Mouse (Mus musculus): ENCODE results near the gene Nudt22.

The Nudt22 gene

GRCm38 (mm10) chr19:6996006-6996405 is at the start of gene Nudt22, which contains the start of gene Trpt1:
Nudt22 (minus strand) TSS chr19:6996117.
Trpt1 (plus strand) TSS chr19:6996131.
- DNase-seq (ENCODE audit: low spot score): peak; percentile 82

- DNase-seq (ENCODE audit: low spot score): no peak
Observed at GRCm38 (mm10) chr19:7044706-7045105, 48.8 kb upstream of the Nudt22 start.

- DNase-seq (ENCODE audit: low spot score): no peak
Observed at GRCm38 (mm10) chr19:7044279-7044678, 48.4 kb upstream of the Nudt22 start.

GRCm38 (mm10) chr19:7041171-7041570 is 45.3 kb upstream of the Nudt22 start:
- no peak for DNase-seq (ENCODE audit: low spot score)

- no peak for DNase-seq (ENCODE audit: low spot score)
Observed at GRCm38 (mm10) chr19:7040637-7041130, 44.8 kb upstream of the Nudt22 start.

- DNase-seq (ENCODE audit: low spot score): peak; percentile 100
Observed at GRCm38 (mm10) chr19:7039841-7040636, 44.1 kb upstream of the Nudt22 start, which contains the start of gene Stip1. Stip1 (minus strand) TSS chr19:7039967.

- DNase-seq (ENCODE audit: low spot score): no peak
Observed at GRCm38 (mm10) chr19:7039088-7039720, 43.3 kb upstream of the Nudt22 start.

GRCm38 (mm10) chr19:7034006-7034405 is 38.1 kb upstream of the Nudt22 start:
- DNase-seq (ENCODE audit: low spot score): no peak

- no peak for DNase-seq (ENCODE audit: low spot score)
Observed at GRCm38 (mm10) chr19:7029531-7029930, 33.6 kb upstream of the Nudt22 start.

- DNase-seq (ENCODE audit: low spot score): peak; percentile 54
Observed at GRCm38 (mm10) chr19:7020224-7020641, 24.3 kb upstream of the Nudt22 start.

- DNase-seq (ENCODE audit: low spot score): no peak
Observed at GRCm38 (mm10) chr19:7019191-7019590, 23.3 kb upstream of the Nudt22 start, which contains the start of gene Fermt3. Fermt3 (minus strand) TSS chr19:7019469.

GRCm38 (mm10) chr19:7018546-7018945 is 22.6 kb upstream of the Nudt22 start:
- no peak for DNase-seq (ENCODE audit: low spot score)

- no peak for DNase-seq (ENCODE audit: low spot score)
Observed at GRCm38 (mm10) chr19:7017541-7018457, 21.9 kb upstream of the Nudt22 start.

- no peak for DNase-seq (ENCODE audit: low spot score)
Observed at GRCm38 (mm10) chr19:7014481-7015135, 18.7 kb upstream of the Nudt22 start.

- no peak for DNase-seq (ENCODE audit: low spot score)
Observed at GRCm38 (mm10) chr19:7013984-7014383, 18.1 kb upstream of the Nudt22 start.

- no peak for DNase-seq (ENCODE audit: low spot score)
Observed at GRCm38 (mm10) chr19:7012426-7012825, 16.5 kb upstream of the Nudt22 start.

GRCm38 (mm10) chr19:7006892-7007593 is 11.1 kb upstream of the Nudt22 start:
- no peak for DNase-seq (ENCODE audit: low spot score)

GRCm38 (mm10) chr19:6999360-7000063 is 3.6 kb upstream of the Nudt22 start:
- DNase-seq (ENCODE audit: low spot score): no peak

- DNase-seq (ENCODE audit: low spot score): no peak
Observed at GRCm38 (mm10) chr19:6997721-6998290, 1.9 kb upstream of the Nudt22 start.

Measured in ovary, adult 18-20 months (tissue).